Mouse (Mus musculus) kidney, adult 11 months (tissue): ENCODE measurements at regions not wholly inside any gene's neighbourhood (a gene's known extent, or its start where the extent isn't known, plus 50 kb on each side); places are given as distances from the start of the nearest gene placed in this dataset.

Experiments used
- DNase-seq: peaks from one replicate; pipeline ENCODE4 v3.0.0; 2022

GRCm38 (mm10) chr14:45807767-45808166 is 149.8 kb upstream of the Ddhd1 start:
- peak; percentile 65 for DNase-seq

- no peak for DNase-seq
Observed at GRCm38 (mm10) chr14:45809491-45809890, 151.5 kb upstream of the Ddhd1 start.

GRCm38 (mm10) chr14:45810101-45810500 is 152.2 kb upstream of the Ddhd1 start:
- peak; percentile 49 for DNase-seq

GRCm38 (mm10) chr14:45810630-45811029 is 152.7 kb upstream of the Ddhd1 start:
- no peak for DNase-seq

- no peak for DNase-seq
Observed at GRCm38 (mm10) chr14:45815598-45815997, 157.7 kb upstream of the Ddhd1 start.

GRCm38 (mm10) chr14:45816611-45817010 is 158.7 kb upstream of the Ddhd1 start:
- peak; percentile 21 for DNase-seq

GRCm38 (mm10) chr14:45817756-45818155 is 159.8 kb upstream of the Ddhd1 start:
- DNase-seq = no peak

- DNase-seq = no peak
Observed at GRCm38 (mm10) chr14:45824601-45825000, 166.7 kb upstream of the Ddhd1 start.

- no peak for DNase-seq
Observed at GRCm38 (mm10) chr14:45826023-45826422, 168.1 kb upstream of the Ddhd1 start.

GRCm38 (mm10) chr14:45827096-45827495 is 169.2 kb upstream of the Ddhd1 start:
- no peak for DNase-seq

GRCm38 (mm10) chr14:45830457-45830856 is 172.5 kb upstream of the Ddhd1 start:
- no peak for DNase-seq

GRCm38 (mm10) chr14:45837039-45837438 is 179.1 kb upstream of the Ddhd1 start:
- DNase-seq = no peak

GRCm38 (mm10) chr14:45843829-45844228 is 185.9 kb upstream of the Ddhd1 start:
- no peak for DNase-seq

GRCm38 (mm10) chr14:45850588-45850987 is 192.6 kb upstream of the Ddhd1 start:
- no peak for DNase-seq

- DNase-seq = peak; percentile 9
Observed at GRCm38 (mm10) chr14:45878428-45878827, 220.5 kb upstream of the Ddhd1 start.

GRCm38 (mm10) chr14:45920783-45921182 is 262.8 kb upstream of the Ddhd1 start:
- no peak for DNase-seq

GRCm38 (mm10) chr14:45943581-45943980 is 285.6 kb upstream of the Ddhd1 start:
- DNase-seq = peak; percentile 49

GRCm38 (mm10) chr14:45944101-45944500 is 286.2 kb upstream of the Ddhd1 start:
- DNase-seq = peak; percentile 72

- DNase-seq = no peak
Observed at GRCm38 (mm10) chr14:45944506-45944905, 286.6 kb upstream of the Ddhd1 start.

- no peak for DNase-seq
Observed at GRCm38 (mm10) chr14:45956624-45957023, 298.7 kb upstream of the Ddhd1 start.

GRCm38 (mm10) chr14:45962474-45962873 is 304.5 kb upstream of the Ddhd1 start:
- no peak for DNase-seq

GRCm38 (mm10) chr14:45964043-45964442 is 306.1 kb upstream of the Ddhd1 start:
- no peak for DNase-seq

GRCm38 (mm10) chr14:45983206-45983857 is 325.4 kb upstream of the Ddhd1 start:
- DNase-seq = no peak

GRCm38 (mm10) chr14:45984135-45984892 is 326.4 kb upstream of the Ddhd1 start:
- no peak for DNase-seq
